8 mouse cellular contexts compared by ENCODE assay signal in the genomic region with DNA sequence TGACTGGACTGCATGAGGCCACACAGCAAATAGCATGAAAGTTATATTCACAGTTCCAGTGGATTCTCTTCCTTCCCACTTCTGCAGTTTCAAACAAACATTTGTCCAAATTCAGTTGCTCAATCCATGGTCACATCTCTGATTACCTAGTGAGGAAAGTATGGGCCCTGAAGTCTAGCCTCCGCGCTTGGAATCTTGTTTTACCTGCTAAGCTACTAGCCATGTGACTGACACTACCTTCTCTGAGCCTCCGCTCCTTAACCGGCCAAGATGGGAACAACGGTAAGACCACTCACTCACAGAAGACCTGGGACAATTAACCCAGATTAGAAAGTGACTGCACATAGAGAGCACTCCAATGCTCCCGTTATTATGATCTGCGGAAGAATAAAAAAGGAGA. TPM values are rescaled to one million over a fixed set of nuclear protein-coding genes. Genes with fewer than 3 reads are reported as not detected.
DNase-seq lines count a peak whose midpoint lies in the region; ATAC-seq and TF ChIP-seq lines count a peak whose summit lies in the region.

No protein-coding gene starts in this region.

- H3K9me3 ChIP-seq in hindbrain, embryonic 16.5 days (ENCODE audit: control insufficient read depth, low read length) = no peaks in the 10 kb centered on the region

- no peak for DNase-seq in gastrocnemius, adult 2 months
- no peak for DNase-seq in gastrocnemius, postnatal 10 days
- DNase-seq in lung, postnatal 36 days = peak; percentile 74
- no peak for DNase-seq in cerebellum, postnatal 4 days (ENCODE audit: low spot score in 2 of 2)
- DNase-seq in left cerebral cortex, postnatal 10 days (ENCODE audit: extremely low spot score in 1 of 2, low spot score in 2 of 2) = no peak

- intact Hi-C loops in gastrocnemius, adult 2 months (cut with DNase I) = no loop called here
- intact Hi-C loops in left cerebral cortex, postnatal 10 days (cut with DNase I) = no loop called here

- no peak for TF ChIP-seq CTCF in gastrocnemius, adult 2 months (IDR thresholded peaks at IDR 0.05)

- H3K4me3 ChIP-seq in gastrocnemius, adult 2 months = peak overlapping the region; percentile 71
- peak overlapping the region; percentile 52 for H3K4me3 ChIP-seq in brown adipose tissue, adult 24 weeks (ENCODE audit: insufficient read depth, low read depth, low read length)
- H3K4me3 ChIP-seq in hindbrain, embryonic 16.5 days (ENCODE audit: low read length) = peak overlapping the region; percentile 37

- no peak for ATAC-seq in hindbrain, embryonic 16.5 days
- no peak for ATAC-seq in granulocyte monocyte progenitor cell, adult 5-6 weeks (replicated peaks; ENCODE audit: poor library complexity, severe bottlenecking)

- H3K4me1 ChIP-seq in brown adipose tissue, adult 24 weeks (ENCODE audit: control insufficient read depth, insufficient read depth, insufficient read length, low read length) = no peaks in the 10 kb centered on the region
- H3K4me1 ChIP-seq in hindbrain, embryonic 16.5 days (ENCODE audit: control insufficient read depth, insufficient read depth, low read depth, low read length) = no peaks in the 10 kb centered on the region

- H3K9ac ChIP-seq in hindbrain, embryonic 16.5 days (ENCODE audit: low read depth, low read length) = peak overlapping the region; percentile 57

- no peaks in the 10 kb centered on the region for H3K36me3 ChIP-seq in hindbrain, embryonic 16.5 days (ENCODE audit: control insufficient read depth, insufficient read depth, low read length)

- 0 out of 2 replicates have a peak, but pooled peaks cover 2% of the 10 kb centered on the region for H3K27me3 ChIP-seq in hindbrain, embryonic 16.5 days (replicated peaks; ENCODE audit: control insufficient read depth, insufficient read depth, low read length)

- H3K27ac ChIP-seq in gastrocnemius, adult 2 months = peak overlapping the region; percentile 85
- no peak overlapping the region for H3K27ac ChIP-seq in brown adipose tissue, adult 24 weeks (replicated peaks; ENCODE audit: low read depth, low read length)
- H3K27ac ChIP-seq in hindbrain, embryonic 16.5 days (ENCODE audit: low read depth, low read length) = no peak overlapping the region

- H3K4me2 ChIP-seq in hindbrain, embryonic 16.5 days (ENCODE audit: low read length) = peak overlapping the region; percentile 66

- 19% methylated on average over 7 of the region's 7 CpGs for WGBS in hindbrain, embryonic 16.5 days

RNA-seq across cellular contexts. Expression of gene 2310030G06Rik, which starts 0.5 kb away (rescaled TPM):
- total RNA-seq in gastrocnemius, adult 2 months (2021) = 1 to 10 TPM; 2.4 to 6.5 TPM
- 1 to 10 TPM; 1.8 to 2.2 TPM for total RNA-seq in gastrocnemius, postnatal 10 days (2021)
- polyA plus RNA-seq in brown adipose tissue, adult 24 weeks (2012; ENCODE audit: insufficient read depth, insufficient read length, missing spikeins) = 2.7 and 5.0 TPM in 2 replicates
- polyA plus RNA-seq in hindbrain, embryonic 16.5 days (2015; fragmentation: Nextera tagmentation; extraction: Ambion mirVana) = 2.1 and 2.5 TPM in 2 replicates
- not detected in 2 replicates for total RNA-seq in granulocyte monocyte progenitor cell, adult 5-6 weeks (2014; fragmentation: Nextera tagmentation)
- total RNA-seq in granulocyte monocyte progenitor cell, adult 5-6 weeks (2017) = not detected in 2 replicates
- 1 to 10 TPM; 2.0 to 2.7 TPM for total RNA-seq in left cerebral cortex, postnatal 10 days (2021)

RNA-seq across cellular contexts. Expression of gene Cryab, which starts 5.3 kb away (rescaled TPM):
- 1,000 to 10,000 TPM in 1 of 2 experiments, 100 to 1,000 TPM in 1; 885 to 2,545 TPM for total RNA-seq in gastrocnemius, adult 2 months (2021)
- 100 to 1,000 TPM; 667 to 687 TPM for total RNA-seq in gastrocnemius, postnatal 10 days (2021)
- polyA plus RNA-seq in brown adipose tissue, adult 24 weeks (2012; ENCODE audit: insufficient read depth, insufficient read length, missing spikeins) = 145 and 189 TPM in 2 replicates
- polyA plus RNA-seq in hindbrain, embryonic 16.5 days (2015; fragmentation: Nextera tagmentation; extraction: Ambion mirVana) = 16.3 and 20.9 TPM in 2 replicates
- 1.6 TPM in 1 of 2 replicates, not detected in the other for total RNA-seq in granulocyte monocyte progenitor cell, adult 5-6 weeks (2014; fragmentation: Nextera tagmentation)
- total RNA-seq in granulocyte monocyte progenitor cell, adult 5-6 weeks (2017) = 2.5 TPM in 1 of 2 replicates, not detected in the other
- total RNA-seq in left cerebral cortex, postnatal 10 days (2021) = 10 to 100 TPM; 67.6 to 87.4 TPM

RNA-seq across cellular contexts. Expression of gene Hspb2, which starts 6.3 kb away (rescaled TPM):
- 100 to 1,000 TPM; 123 to 143 TPM for total RNA-seq in gastrocnemius, adult 2 months (2021)
- 100 to 1,000 TPM; 120 to 128 TPM for total RNA-seq in gastrocnemius, postnatal 10 days (2021)
- 1.8 and 5.9 TPM in 2 replicates for polyA plus RNA-seq in brown adipose tissue, adult 24 weeks (2012; ENCODE audit: insufficient read depth, insufficient read length, missing spikeins)
- 1.1 and 5.2 TPM in 2 replicates for polyA plus RNA-seq in hindbrain, embryonic 16.5 days (2015; fragmentation: Nextera tagmentation; extraction: Ambion mirVana)
- total RNA-seq in granulocyte monocyte progenitor cell, adult 5-6 weeks (2014; fragmentation: Nextera tagmentation) = not detected in 2 replicates
- total RNA-seq in granulocyte monocyte progenitor cell, adult 5-6 weeks (2017) = not detected in 2 replicates
- 1 to 10 TPM; 1.7 to 2.2 TPM for total RNA-seq in left cerebral cortex, postnatal 10 days (2021)

RNA-seq across cellular contexts. Expression of gene Dixdc1, which starts 6.5 kb away (rescaled TPM):
- total RNA-seq in gastrocnemius, adult 2 months (2021) = 1 to 10 TPM; 2.6 to 4.7 TPM
- 1 to 10 TPM; 6.2 to 9.3 TPM for total RNA-seq in gastrocnemius, postnatal 10 days (2021)
- polyA plus RNA-seq in brown adipose tissue, adult 24 weeks (2012; ENCODE audit: insufficient read depth, insufficient read length, missing spikeins) = 5.3 and 9.5 TPM in 2 replicates
- 31.6 and 33.7 TPM in 2 replicates for polyA plus RNA-seq in hindbrain, embryonic 16.5 days (2015; fragmentation: Nextera tagmentation; extraction: Ambion mirVana)
- total RNA-seq in granulocyte monocyte progenitor cell, adult 5-6 weeks (2014; fragmentation: Nextera tagmentation) = 0.11 and 0.82 TPM in 2 replicates
- total RNA-seq in granulocyte monocyte progenitor cell, adult 5-6 weeks (2017) = 0.10 and 0.39 TPM in 2 replicates
- total RNA-seq in left cerebral cortex, postnatal 10 days (2021) = 10 to 100 TPM; 75.0 to 76.6 TPM

RNA-seq across cellular contexts. Expression of gene Fdxacb1, which starts 22.2 kb away (rescaled TPM):
- 1 to 10 TPM; 3.4 to 3.9 TPM for total RNA-seq in gastrocnemius, adult 2 months (2021)
- total RNA-seq in gastrocnemius, postnatal 10 days (2021) = 1 to 10 TPM; 4.0 to 4.9 TPM
- 5.1 and 9.2 TPM in 2 replicates for polyA plus RNA-seq in brown adipose tissue, adult 24 weeks (2012; ENCODE audit: insufficient read depth, insufficient read length, missing spikeins)
- polyA plus RNA-seq in hindbrain, embryonic 16.5 days (2015; fragmentation: Nextera tagmentation; extraction: Ambion mirVana) = 10.7 and 11.1 TPM in 2 replicates
- total RNA-seq in granulocyte monocyte progenitor cell, adult 5-6 weeks (2014; fragmentation: Nextera tagmentation) = 9.8 and 14.9 TPM in 2 replicates
- 6.3 and 7.1 TPM in 2 replicates for total RNA-seq in granulocyte monocyte progenitor cell, adult 5-6 weeks (2017)
- 1 to 10 TPM; 5.5 to 6.6 TPM for total RNA-seq in left cerebral cortex, postnatal 10 days (2021)

Comparison
In these comparisons a context has a peak if more than half of its experiments do, and no peak if none do; other contexts are left out.
1. RNA of gene Cryab, which starts 5.3 kb away (total RNA-seq): 885 to 2,545 TPM in gastrocnemius, adult 2 months, 667 to 687 TPM in gastrocnemius, postnatal 10 days and 67.6 to 87.4 TPM in left cerebral cortex, postnatal 10 days; 1.6 to 2.5 TPM in granulocyte monocyte progenitor cell, adult 5-6 weeks; every median in the first group is over 10 times any median in the second.
2. RNA of gene Hspb2, which starts 6.3 kb away (total RNA-seq): 123 to 143 TPM in gastrocnemius, adult 2 months and 120 to 128 TPM in gastrocnemius, postnatal 10 days; 1.7 to 2.2 TPM in left cerebral cortex, postnatal 10 days and not detected in granulocyte monocyte progenitor cell, adult 5-6 weeks; every median in the first group is over 10 times any median in the second.
3. Peak in every context shown above with its lines, with median percentiles within 50 percentile points of each other: H3K4me3 ChIP-seq.